Mouse (Mus musculus) heart, postnatal 4 days (tissue): ENCODE measurements around the gene Add1. TPM values are rescaled to one million over a fixed set of nuclear protein-coding genes. Genes with fewer than 3 reads are reported as not detected.

Source experiments
- microRNA-seq, 2 experiments: library from miRNA; unstranded; fragments of <30 nt; microRNA quantifications; one replicate each; pipeline ENCODE4 v1.2.0; 2021 to 2022
- total RNA-seq, 2 experiments: library from RNA; stranded (reverse); gene quantifications; 2 replicates each; pipeline ENCODE4 v1.2.3; 2021

Add1 gene
- total RNA-seq, 2 experiments from 2014 or later, result 202 to 209 TPM

Small RNAs within 50 kb of the gene (microRNA-seq; reads per million reads assigned to microRNA genes)
- gene Mir7036b, result 1.7 to 3.3 reads per million in 2 experiments

Other genes with a start within 250 kb of the Add1 start
- 10 to 100 TPM; 85.8 to 86.3 TPM for gene Rnf4, start 237.4 kb upstream of the Add1 start, total RNA-seq
- gene Fam193a, start 203.7 kb upstream of the Add1 start, total RNA-seq, result 10 to 100 TPM; 36.0 to 41.7 TPM
- 10 to 100 TPM in 1 of 2 experiments, 1 to 10 TPM in 1; 8.8 to 10.3 TPM for gene Tnip2, start 59.7 kb upstream of the Add1 start, total RNA-seq
- 1 to 10 TPM; 6.1 to 7.9 TPM for gene Sh3bp2, start 47.8 kb upstream of the Add1 start, total RNA-seq
- gene Mfsd10, start 63.5 kb downstream of the Add1 start, total RNA-seq, result 10 to 100 TPM; 27.9 to 30.5 TPM
- gene Nop14, start 86.5 kb downstream of the Add1 start, total RNA-seq, result 10 to 100 TPM; 14.1 to 15.1 TPM
- 1 to 10 TPM; 1.1 to 2.9 TPM for gene Grk4, start 86.7 kb downstream of the Add1 start, total RNA-seq
- gene Htt, start 188.1 kb downstream of the Add1 start, total RNA-seq, result 10 to 100 TPM; 21.8 to 22.4 TPM